Mouse (Mus musculus) gastrocnemius, postnatal 14 days (tissue): ENCODE measurements at regions not wholly inside any gene's neighbourhood (a gene's known extent, or its start where the extent isn't known, plus 50 kb on each side); places are given as distances from the start of the nearest gene placed in this dataset.

Experiments used
- DNase-seq: peaks from one replicate; pipeline ENCODE4 v3.0.0; 2021; ENCODE audit warnings: mixed read lengths
- intact Hi-C: fragments of 180-260 bp; cut with DNase I; formaldehyde crosslinking; loops from one replicate; pipeline ENCODE4 v1.15.1; 2025; ENCODE audit warnings: low total_unique reads

GRCm38 (mm10) chr9:46495276-46495675, 175.5 kb upstream of the 4931429L15Rik start:
- no peak for DNase-seq
- intact Hi-C loops, result no loop called here

GRCm38 (mm10) chr9:46482859-46483443, 163.2 kb upstream of the 4931429L15Rik start:
- no peak for DNase-seq
- intact Hi-C loops, result no loop called here

- intact Hi-C loops, result no loop called here
- no peak for DNase-seq
These were observed 162.5 kb upstream of the 4931429L15Rik start for GRCm38 (mm10) chr9:46482034-46482858.

- intact Hi-C loops, result no loop called here
- no peak for DNase-seq
These were observed 161.7 kb upstream of the 4931429L15Rik start for GRCm38 (mm10) chr9:46481491-46481890.

GRCm38 (mm10) chr9:46480080-46480690, 160.4 kb upstream of the 4931429L15Rik start:
- intact Hi-C loops, result no loop called here
- DNase-seq, result peak; percentile 9

- intact Hi-C loops, result no loop called here
- no peak for DNase-seq
These were observed 158.8 kb upstream of the 4931429L15Rik start for GRCm38 (mm10) chr9:46478611-46479010.

GRCm38 (mm10) chr9:46476516-46476915, 156.7 kb upstream of the 4931429L15Rik start:
- no peak for DNase-seq
- intact Hi-C loops, result no loop called here

- intact Hi-C loops, result no loop called here
- no peak for DNase-seq
These were observed 153.9 kb upstream of the 4931429L15Rik start for GRCm38 (mm10) chr9:46473681-46474080.

GRCm38 (mm10) chr9:46469521-46469920, 149.7 kb upstream of the 4931429L15Rik start:
- intact Hi-C loops, result no loop called here
- DNase-seq, result no peak

GRCm38 (mm10) chr9:46468306-46468705, 148.5 kb upstream of the 4931429L15Rik start:
- no peak for DNase-seq
- intact Hi-C loops, result no loop called here

- intact Hi-C loops, result no loop called here
These were observed 147.9 kb upstream of the 4931429L15Rik start for GRCm38 (mm10) chr9:46467671-46468070.

GRCm38 (mm10) chr9:46462681-46463080, 142.9 kb upstream of the 4931429L15Rik start:
- DNase-seq, result no peak
- intact Hi-C loops, result no loop called here

More at GRCm38 (mm10) chr9:46467671-46468070, 147.9 kb upstream of the 4931429L15Rik start:
- DNase-seq, result no peak

GRCm38 (mm10) chr9:46457945-46458344, 138.2 kb upstream of the 4931429L15Rik start:
- DNase-seq, result no peak
- intact Hi-C loops, result no loop called here

GRCm38 (mm10) chr9:46454807-46455610, 135.2 kb upstream of the 4931429L15Rik start:
- no peak for DNase-seq
- intact Hi-C loops, result no loop called here

- intact Hi-C loops, result no loop called here
- no peak for DNase-seq
These were observed 123.7 kb upstream of the 4931429L15Rik start for GRCm38 (mm10) chr9:46443191-46444095.

GRCm38 (mm10) chr9:46442739-46443181, 123.0 kb upstream of the 4931429L15Rik start:
- intact Hi-C loops, result no loop called here
- no peak for DNase-seq

GRCm38 (mm10) chr9:46440226-46440625, 120.4 kb upstream of the 4931429L15Rik start:
- intact Hi-C loops, result no loop called here
- DNase-seq, result no peak

GRCm38 (mm10) chr9:46434700-46435099, 114.9 kb upstream of the 4931429L15Rik start:
- no peak for DNase-seq
- intact Hi-C loops, result no loop called here

GRCm38 (mm10) chr9:46433716-46434115, 113.9 kb upstream of the 4931429L15Rik start:
- intact Hi-C loops, result no loop called here
- DNase-seq, result no peak
